Mouse (Mus musculus): ENCODE measurements around the gene Cyth3.

DNA sequence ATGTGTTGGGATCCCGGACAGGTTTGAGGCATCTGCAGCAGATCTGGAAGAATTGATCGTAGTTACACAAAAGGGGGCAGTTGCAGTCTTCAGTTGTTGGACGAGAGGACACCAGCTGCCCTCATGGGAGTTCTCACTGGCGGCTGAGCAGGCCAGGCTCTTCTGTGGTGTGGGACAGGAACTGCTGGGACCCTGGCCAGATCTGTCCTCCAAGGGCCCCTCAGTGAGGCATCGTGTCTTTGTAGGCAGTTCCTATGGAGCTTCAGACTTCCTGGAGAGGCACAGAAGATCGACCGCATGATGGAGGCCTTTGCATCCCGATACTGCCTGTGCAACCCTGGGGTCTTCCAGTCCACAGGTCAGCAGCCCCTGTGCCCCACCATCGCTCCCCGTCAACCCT is 78.8 kb downstream of the Cyth3 start:
- TF ChIP-seq CTCF (conservative IDR thresholded peaks at IDR 0.05; ENCODE audit: low read length): no peak
- TF ChIP-seq POU5F1 (IDR thresholded peaks at IDR 0.05; ENCODE audit: borderline replicate concordance, low read length): no peak
- no peak for TF ChIP-seq NANOG (IDR thresholded peaks at IDR 0.05; ENCODE audit: borderline replicate concordance, low read length)

Data from E14TG2a.4 (cell line).